Mouse (Mus musculus): Measurements from ENCODE around the gene Arg1. TPM values are rescaled to one million over a fixed set of nuclear protein-coding genes. Genes with fewer than 3 reads are reported as not detected.

Arg1 gene
- not detected for polyA plus RNA-seq (2012; fragmentation: generic; extraction: Trizol)

DNA sequence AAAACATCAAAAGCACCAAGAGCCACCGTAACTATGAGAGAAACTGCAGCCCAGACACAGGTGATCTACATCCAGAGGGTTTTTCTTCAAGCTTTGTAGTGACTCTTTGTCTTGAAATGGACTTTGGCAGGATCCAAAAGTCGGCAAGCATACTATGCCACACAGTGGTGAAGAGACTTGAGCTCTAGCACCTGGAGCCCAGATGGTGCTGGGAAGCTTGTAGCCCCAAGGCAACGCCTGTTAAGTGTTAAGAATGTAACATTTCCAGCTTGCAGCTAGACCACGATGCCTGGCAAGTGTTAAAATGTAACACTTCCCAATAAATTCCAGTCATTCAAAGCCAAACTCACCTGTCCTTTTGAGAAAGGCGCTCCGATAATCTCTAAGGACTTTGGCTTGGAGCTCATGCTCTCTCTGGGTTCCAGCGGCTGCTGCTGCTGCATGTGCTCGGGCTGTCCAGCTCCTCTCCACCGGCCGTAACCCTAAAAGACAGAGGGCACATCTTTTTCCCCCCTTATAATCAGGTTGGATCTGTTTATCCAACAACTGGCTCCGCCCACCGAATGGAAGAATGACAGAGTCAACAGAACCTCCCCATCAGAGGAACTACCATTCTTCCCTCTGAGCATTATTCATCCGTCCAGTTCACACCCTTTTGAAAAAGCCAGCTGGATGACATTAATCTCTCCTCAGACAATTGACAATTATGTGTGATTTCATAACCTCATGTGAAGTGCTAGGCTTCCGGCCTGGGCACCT, at the start of gene Arg1:
Arg1 (minus strand) TSS at position 523 of the 759 bp plus-strand sequence.
- Histone ChIP-seq H3ac (ENCODE audit: control insufficient read depth, insufficient read length) (no peak within 1 kb of the TSS), H3K4me3 (no peak within 1 kb of the TSS), H3K79me2 (ENCODE audit: control insufficient read depth, insufficient read depth) (no peaks in the 10 kb centered on the region), H3K4me2 (ENCODE audit: low read depth) (no peak within 1 kb of the TSS), H3K36me3 (ENCODE audit: control insufficient read depth, insufficient read depth) (no peaks in the 10 kb centered on the region), H3K27me3 (ENCODE audit: control insufficient read depth, insufficient read depth, insufficient read length) (no peaks in the 10 kb centered on the region)
- TF ChIP-seq MAX (IDR thresholded peaks at IDR 0.05; ENCODE audit: low read depth) (no peak), SRF (IDR thresholded peaks at IDR 0.05; ENCODE audit: control insufficient read depth, insufficient read length, low read depth) (no peak)

DNA sequence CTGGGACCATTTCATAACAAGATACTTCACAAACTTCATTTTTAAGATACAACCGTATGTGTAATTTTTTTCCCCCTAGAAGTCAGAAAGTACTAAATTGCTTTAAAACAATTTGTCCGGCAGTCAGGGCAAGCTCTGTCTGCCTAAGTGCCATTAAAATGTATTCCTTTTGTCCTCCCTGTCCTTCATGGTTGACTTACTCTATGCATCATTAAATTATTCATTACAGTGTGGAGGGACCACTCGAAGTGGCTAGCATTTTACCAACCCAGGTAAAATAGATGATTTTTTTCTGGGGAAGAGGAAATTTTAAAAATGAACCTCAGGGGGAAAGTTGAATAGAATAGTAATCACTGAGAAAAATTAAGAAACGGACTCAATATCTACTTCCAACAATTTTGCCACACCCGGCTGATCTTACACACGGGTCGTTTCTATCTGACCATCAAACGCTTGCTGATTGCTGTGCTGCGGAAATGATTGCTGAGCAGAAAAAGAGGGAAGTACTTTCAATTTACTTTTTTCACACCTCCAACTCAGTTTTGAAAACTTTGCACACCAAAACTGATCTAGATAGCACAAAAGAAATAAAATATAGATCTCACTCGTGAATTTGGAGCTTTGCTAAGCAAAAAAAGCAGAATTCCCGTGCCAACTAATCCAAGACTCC, 46.7 kb upstream of the Arg1 start:
- H3K27me3 ChIP-seq (ENCODE audit: control insufficient read depth, insufficient read depth, insufficient read length), result no peaks in the 10 kb centered on the region
- TF ChIP-seq USF1 (IDR thresholded peaks at IDR 0.05; ENCODE audit: low read depth) (no peak), TCF3 (IDR thresholded peaks at IDR 0.05; ENCODE audit: insufficient read length, low read depth) (no peak), E2F4 (IDR thresholded peaks at IDR 0.05; ENCODE audit: insufficient read depth) (no peak)
- no peak overlapping the region for H3K4me3 ChIP-seq
- no peak overlapping the region for H3ac ChIP-seq (ENCODE audit: control insufficient read depth, insufficient read length)
- H3K4me2 ChIP-seq (ENCODE audit: low read depth), result peak overlapping the region; percentile 5
- no peaks in the 10 kb centered on the region for H3K79me2 ChIP-seq (ENCODE audit: control insufficient read depth, insufficient read depth)
- no peaks in the 10 kb centered on the region for H3K36me3 ChIP-seq (ENCODE audit: control insufficient read depth, insufficient read depth)

DNA sequence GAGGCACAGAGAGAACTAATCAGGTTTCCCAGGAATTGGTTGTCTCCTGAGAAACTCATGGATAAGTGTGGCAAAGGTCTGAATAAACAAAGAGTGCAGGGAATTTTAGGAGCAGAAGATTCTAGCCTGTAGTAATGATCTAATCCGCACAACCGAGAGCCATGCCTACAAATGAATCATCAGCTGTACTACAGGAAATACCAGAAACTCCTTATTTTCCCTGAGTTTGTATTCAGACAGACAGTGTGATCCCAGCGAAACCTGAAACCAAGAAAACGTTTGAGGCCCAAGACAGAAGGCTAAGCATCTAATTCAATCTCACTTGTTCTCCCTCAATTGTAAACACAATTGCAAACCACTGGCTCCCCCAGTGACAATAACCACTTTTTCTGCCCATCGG, 46.1 kb upstream of the Arg1 start:
- Histone ChIP-seq H3K27me3 (ENCODE audit: control insufficient read depth, insufficient read depth, insufficient read length) (no peaks in the 10 kb centered on the region), H3ac (ENCODE audit: control insufficient read depth, insufficient read length) (no peak overlapping the region), H3K4me3 (no peak overlapping the region), H3K4me2 (ENCODE audit: low read depth) (peak overlapping the region; percentile 5), H3K79me2 (ENCODE audit: control insufficient read depth, insufficient read depth) (no peaks in the 10 kb centered on the region), H3K36me3 (ENCODE audit: control insufficient read depth, insufficient read depth) (no peaks in the 10 kb centered on the region)
- no peak for TF ChIP-seq MAX (IDR thresholded peaks at IDR 0.05; ENCODE audit: low read depth)
- no peak for TF ChIP-seq POLR2A (IDR thresholded peaks at IDR 0.05; ENCODE audit: insufficient read length, low read depth)
- TF ChIP-seq TCF12 (IDR thresholded peaks at IDR 0.05; ENCODE audit: insufficient read depth, poor library complexity, severe bottlenecking), result no peak
- no peak for TF ChIP-seq E2F4 (IDR thresholded peaks at IDR 0.05; ENCODE audit: insufficient read depth)
- no peak for TF ChIP-seq CEBPB (IDR thresholded peaks at IDR 0.05; ENCODE audit: insufficient read depth, poor library complexity, severe bottlenecking)
- TF ChIP-seq POLR2AphosphoS2 (IDR thresholded peaks at IDR 0.05; ENCODE audit: insufficient read length, low read depth), result no peak
- no peak for TF ChIP-seq MYOG (IDR thresholded peaks at IDR 0.05; ENCODE audit: control insufficient read depth in 1 of 3, insufficient read depth in 1 of 3, insufficient read length in 2 of 3, low read depth in 2 of 3)
- no peak for TF ChIP-seq REST (IDR thresholded peaks at IDR 0.05; ENCODE audit: insufficient read depth, insufficient read length)
- TF ChIP-seq USF1 (IDR thresholded peaks at IDR 0.05; ENCODE audit: low read depth), result no peak
- TF ChIP-seq TCF3 (IDR thresholded peaks at IDR 0.05; ENCODE audit: insufficient read length, low read depth), result no peak
- TF ChIP-seq MYOD1 (IDR thresholded peaks at IDR 0.05; ENCODE audit: control insufficient read depth in 1 of 3, insufficient read length in 2 of 3, low read depth in 2 of 3), result no peak
- TF ChIP-seq SRF (IDR thresholded peaks at IDR 0.05; ENCODE audit: control insufficient read depth, insufficient read length, low read depth), result no peak

DNA sequence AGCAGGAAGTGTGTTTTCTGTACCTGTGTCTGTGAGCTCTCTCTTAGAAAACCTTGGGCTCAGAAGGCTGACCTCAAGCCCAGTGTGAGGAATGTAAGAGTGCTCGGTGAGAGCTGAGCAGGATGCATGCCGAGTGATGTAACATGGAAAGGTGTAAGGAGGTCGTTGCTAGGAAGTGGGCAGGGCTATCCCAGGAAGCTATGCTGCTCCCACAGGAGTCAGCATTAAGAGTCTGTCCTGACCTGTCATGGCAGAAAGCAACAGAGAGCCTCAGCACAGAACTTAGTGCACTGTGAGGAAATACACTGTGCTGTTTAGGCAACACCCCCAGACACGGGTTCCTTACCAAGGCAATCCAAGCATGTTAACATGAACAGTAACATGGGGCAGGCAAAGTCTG, 45.6 kb upstream of the Arg1 start:
- no peak overlapping the region for H3ac ChIP-seq (ENCODE audit: control insufficient read depth, insufficient read length)
- peak overlapping the region; percentile 4 for H3K4me2 ChIP-seq (ENCODE audit: low read depth)
- no peaks in the 10 kb centered on the region for H3K27me3 ChIP-seq (ENCODE audit: control insufficient read depth, insufficient read depth, insufficient read length)
- TF ChIP-seq TCF3 (IDR thresholded peaks at IDR 0.05; ENCODE audit: insufficient read length, low read depth), result no peak
- no peak for TF ChIP-seq MYOG (IDR thresholded peaks at IDR 0.05; ENCODE audit: control insufficient read depth in 1 of 3, insufficient read depth in 1 of 3, insufficient read length in 2 of 3, low read depth in 2 of 3)
- no peak for TF ChIP-seq USF1 (IDR thresholded peaks at IDR 0.05; ENCODE audit: low read depth)
- no peak for TF ChIP-seq TCF12 (IDR thresholded peaks at IDR 0.05; ENCODE audit: insufficient read depth, poor library complexity, severe bottlenecking)
- TF ChIP-seq SRF (IDR thresholded peaks at IDR 0.05; ENCODE audit: control insufficient read depth, insufficient read length, low read depth), result no peak
- H3K36me3 ChIP-seq (ENCODE audit: control insufficient read depth, insufficient read depth), result no peaks in the 10 kb centered on the region
- no peaks in the 10 kb centered on the region for H3K79me2 ChIP-seq (ENCODE audit: control insufficient read depth, insufficient read depth)
- no peak overlapping the region for H3K4me3 ChIP-seq

DNA sequence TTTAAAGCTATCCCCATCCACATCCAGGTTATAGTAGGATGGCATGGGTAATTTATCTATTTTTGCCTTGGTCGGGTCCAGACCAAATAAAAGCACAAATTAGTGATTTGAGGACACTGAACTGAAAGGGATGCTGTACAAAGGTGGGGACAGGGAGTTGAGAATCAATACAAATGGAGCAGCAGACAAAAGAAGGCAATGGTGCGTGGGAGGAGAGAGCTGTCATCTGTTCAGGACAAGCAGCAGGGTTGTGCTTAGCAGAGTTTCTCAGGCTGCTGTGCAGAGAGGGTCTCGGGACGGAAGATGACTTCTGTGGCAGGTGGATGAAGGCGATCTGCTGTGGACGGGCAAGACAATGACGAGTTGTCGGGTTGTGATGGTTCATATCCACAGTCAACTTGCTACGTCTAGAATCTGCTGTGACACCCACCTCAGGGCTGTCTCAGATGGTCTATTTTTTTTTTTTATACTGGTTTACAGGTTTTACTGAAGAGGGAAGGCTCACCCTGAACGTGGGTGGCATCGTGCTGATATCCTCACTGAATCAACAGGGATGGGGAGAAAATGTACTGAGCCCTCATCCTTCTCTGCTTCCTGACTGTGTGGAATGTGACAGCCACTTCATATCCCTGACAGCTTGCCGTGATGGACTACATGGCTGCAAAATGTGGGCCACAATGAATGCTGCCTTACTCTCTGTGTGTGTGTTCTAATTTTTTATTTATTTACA, 38.7 kb upstream of the Arg1 start:
- H3K36me3 ChIP-seq (ENCODE audit: control insufficient read depth, insufficient read depth), result no peaks in the 10 kb centered on the region
- no peak overlapping the region for H3ac ChIP-seq (ENCODE audit: control insufficient read depth, insufficient read length)
- no peak for TF ChIP-seq SRF (IDR thresholded peaks at IDR 0.05; ENCODE audit: control insufficient read depth, insufficient read length, low read depth)
- no peak for TF ChIP-seq CEBPB (IDR thresholded peaks at IDR 0.05; ENCODE audit: insufficient read depth, poor library complexity, severe bottlenecking)
- no peak for TF ChIP-seq MAX (IDR thresholded peaks at IDR 0.05; ENCODE audit: low read depth)
- no peak for TF ChIP-seq POLR2A (IDR thresholded peaks at IDR 0.05; ENCODE audit: insufficient read length, low read depth)
- H3K79me2 ChIP-seq (ENCODE audit: control insufficient read depth, insufficient read depth), result no peaks in the 10 kb centered on the region
- H3K4me2 ChIP-seq (ENCODE audit: low read depth), result no peak overlapping the region
- no peaks in the 10 kb centered on the region for H3K27me3 ChIP-seq (ENCODE audit: control insufficient read depth, insufficient read depth, insufficient read length)
- no peak overlapping the region for H3K4me3 ChIP-seq
